Mouse (Mus musculus): ENCODE data around the gene Smyd4. TPM values are rescaled to one million over a fixed set of nuclear protein-coding genes. Genes with fewer than 3 reads are reported as not detected.

Smyd4 gene
- total RNA-seq (2021) = 1 to 10 TPM; 5.7 to 6.4 TPM
- 3.2 and 3.9 TPM in 2 replicates for polyA plus RNA-seq (2012; rRNA removed)
- long read RNA-seq, partial matches to known transcripts = 0 of 6 reads
- long read RNA-seq, other reads (novel, unspliced or antisense) = 2 of 6 reads

GRCm38 (mm10) chr11:75348199-75348889 lies at the start of gene Smyd4, which contains the start of gene Rpa1:
Gene Smyd4 (plus strand): TSS chr11:75348433.
Gene Rpa1 (minus strand): TSS chr11:75348324.
- H3K27me3 ChIP-seq (ENCODE audit: control insufficient read depth, insufficient read depth, low read length) = no peaks in the 10 kb centered on the region
- under 1% methylated on average over 56 of the region's 56 CpGs for WGBS
- TF ChIP-seq EP300 (IDR thresholded peaks at IDR 0.05; ENCODE audit: insufficient read depth, low read depth, low read length) = no peak
- TF ChIP-seq CTCF (IDR thresholded peaks at IDR 0.05) = no peak; the same call in 1 of the 2 replicates
- peak; percentile 67 for TF ChIP-seq POLR2A (IDR thresholded peaks at IDR 0.05; ENCODE audit: insufficient read depth, low read depth, low read length)
- peak within 1 kb of the TSS; percentile 90 for H3K4me3 ChIP-seq
- no peaks in the 10 kb centered on the region for H3K36me3 ChIP-seq (ENCODE audit: control insufficient read depth, insufficient read depth, low read length)
- intact Hi-C loops (cut with DNase I) = no loop called here
- peaks cover 2% of the 10 kb centered on the region for H3K4me1 ChIP-seq (ENCODE audit: control insufficient read depth, insufficient read depth, low read length)
- H3K79me2 ChIP-seq (replicated peaks; ENCODE audit: control insufficient read depth, insufficient read depth, low read length) = no peaks in the 10 kb centered on the region; the same call in 1 of the 2 replicates
- peak within 1 kb of the TSS; percentile 89 for H3K27ac ChIP-seq
- peak within 1 kb of the TSS; percentile 80 for H3K9ac ChIP-seq (ENCODE audit: low read depth, low read length)
- peak; percentile 94 to 98 for DNase-seq

GRCm38 (mm10) chr11:75298491-75298890 lies 49.7 kb upstream of the Smyd4 start:
- no peak overlapping the region for H3K9ac ChIP-seq (ENCODE audit: low read depth, low read length)
- H3K4me3 ChIP-seq = no peak overlapping the region
- no peaks in the 10 kb centered on the region for H3K79me2 ChIP-seq (replicated peaks; ENCODE audit: control insufficient read depth, insufficient read depth, low read length)
- 40% methylated on average over 11 of the region's 11 CpGs for WGBS
- H3K27ac ChIP-seq = no peak overlapping the region
- H3K4me1 ChIP-seq (ENCODE audit: control insufficient read depth, insufficient read depth, low read length) = peaks cover 2% of the 10 kb centered on the region; the same call in 1 of the 2 replicates
- no peaks in the 10 kb centered on the region for H3K27me3 ChIP-seq (ENCODE audit: control insufficient read depth, insufficient read depth, low read length)
- H3K36me3 ChIP-seq (ENCODE audit: control insufficient read depth, insufficient read depth, low read length) = no peaks in the 10 kb centered on the region; the same call in 1 of the 2 replicates
- TF ChIP-seq CTCF (IDR thresholded peaks at IDR 0.05) (no peak), POLR2A (IDR thresholded peaks at IDR 0.05; ENCODE audit: insufficient read depth, low read depth, low read length) (no peak), EP300 (IDR thresholded peaks at IDR 0.05; ENCODE audit: insufficient read depth, low read depth, low read length) (no peak)
- no peak for DNase-seq
- intact Hi-C loops (cut with DNase I) = no loop called here

GRCm38 (mm10) chr11:75299786-75300185 lies 48.4 kb upstream of the Smyd4 start:
- WGBS = 88% methylated on average over 10 of the region's 10 CpGs
- H3K79me2 ChIP-seq (replicated peaks; ENCODE audit: control insufficient read depth, insufficient read depth, low read length) = no peaks in the 10 kb centered on the region
- no peak for DNase-seq
- no peak overlapping the region for H3K27ac ChIP-seq
- H3K4me1 ChIP-seq (ENCODE audit: control insufficient read depth, insufficient read depth, low read length) = no peaks in the 10 kb centered on the region; the same call in 1 of the 2 replicates
- H3K27me3 ChIP-seq (ENCODE audit: control insufficient read depth, insufficient read depth, low read length) = no peaks in the 10 kb centered on the region
- no peak overlapping the region for H3K9ac ChIP-seq (ENCODE audit: low read depth, low read length)
- TF ChIP-seq EP300 (IDR thresholded peaks at IDR 0.05; ENCODE audit: insufficient read depth, low read depth, low read length) (no peak), CTCF (IDR thresholded peaks at IDR 0.05) (no peak), POLR2A (IDR thresholded peaks at IDR 0.05; ENCODE audit: insufficient read depth, low read depth, low read length) (no peak)
- intact Hi-C loops (cut with DNase I) = no loop called here
- H3K4me3 ChIP-seq = no peak overlapping the region
- H3K36me3 ChIP-seq (ENCODE audit: control insufficient read depth, insufficient read depth, low read length) = no peaks in the 10 kb centered on the region; the same call in 1 of the 2 replicates

GRCm38 (mm10) chr11:75300954-75301353 lies 47.3 kb upstream of the Smyd4 start:
- Histone ChIP-seq H3K4me3 (no peak overlapping the region), H3K4me1 (ENCODE audit: control insufficient read depth, insufficient read depth, low read length) (no peaks in the 10 kb centered on the region; the same call in 1 of the 2 replicates), H3K79me2 (replicated peaks; ENCODE audit: control insufficient read depth, insufficient read depth, low read length) (no peaks in the 10 kb centered on the region), H3K9ac (ENCODE audit: low read depth, low read length) (no peak overlapping the region), H3K27me3 (ENCODE audit: control insufficient read depth, insufficient read depth, low read length) (no peaks in the 10 kb centered on the region), H3K36me3 (ENCODE audit: control insufficient read depth, insufficient read depth, low read length) (no peaks in the 10 kb centered on the region; the same call in 1 of the 2 replicates), H3K27ac (no peak overlapping the region)
- TF ChIP-seq CTCF (IDR thresholded peaks at IDR 0.05) = no peak
- no peak for TF ChIP-seq EP300 (IDR thresholded peaks at IDR 0.05; ENCODE audit: insufficient read depth, low read depth, low read length)
- no peak for TF ChIP-seq POLR2A (IDR thresholded peaks at IDR 0.05; ENCODE audit: insufficient read depth, low read depth, low read length)
- no peak for DNase-seq
- intact Hi-C loops (cut with DNase I) = no loop called here
- WGBS = 48% methylated on average over 9 of the region's 9 CpGs

GRCm38 (mm10) chr11:75304797-75305196 lies 43.4 kb upstream of the Smyd4 start:
- 84% methylated on average over 9 of the region's 9 CpGs for whole genome bisulfite sequencing
- Histone ChIP-seq H3K27ac (no peak overlapping the region), H3K4me1 (ENCODE audit: control insufficient read depth, insufficient read depth, low read length) (no peaks in the 10 kb centered on the region), H3K4me3 (no peak overlapping the region), H3K9ac (ENCODE audit: low read depth, low read length) (no peak overlapping the region), H3K36me3 (ENCODE audit: control insufficient read depth, insufficient read depth, low read length) (no peaks in the 10 kb centered on the region), H3K27me3 (ENCODE audit: control insufficient read depth, insufficient read depth, low read length) (no peaks in the 10 kb centered on the region), H3K79me2 (replicated peaks; ENCODE audit: control insufficient read depth, insufficient read depth, low read length) (no peaks in the 10 kb centered on the region)
- TF ChIP-seq EP300 (IDR thresholded peaks at IDR 0.05; ENCODE audit: insufficient read depth, low read depth, low read length) = no peak
- TF ChIP-seq CTCF (IDR thresholded peaks at IDR 0.05) = no peak
- TF ChIP-seq POLR2A (IDR thresholded peaks at IDR 0.05; ENCODE audit: insufficient read depth, low read depth, low read length) = no peak
- DNase-seq = no peak
- intact Hi-C loops (cut with DNase I) = no loop called here

GRCm38 (mm10) chr11:75308650-75309049 lies 39.6 kb upstream of the Smyd4 start:
- no peaks in the 10 kb centered on the region for H3K4me1 ChIP-seq (ENCODE audit: control insufficient read depth, insufficient read depth, low read length)
- no peaks in the 10 kb centered on the region for H3K79me2 ChIP-seq (replicated peaks; ENCODE audit: control insufficient read depth, insufficient read depth, low read length)
- no peak overlapping the region for H3K4me3 ChIP-seq
- intact Hi-C loops (cut with DNase I) = no loop called here
- H3K27ac ChIP-seq = no peak overlapping the region
- H3K36me3 ChIP-seq (ENCODE audit: control insufficient read depth, insufficient read depth, low read length) = no peaks in the 10 kb centered on the region
- TF ChIP-seq EP300 (IDR thresholded peaks at IDR 0.05; ENCODE audit: insufficient read depth, low read depth, low read length) (no peak), CTCF (IDR thresholded peaks at IDR 0.05) (no peak), POLR2A (IDR thresholded peaks at IDR 0.05; ENCODE audit: insufficient read depth, low read depth, low read length) (no peak)
- no peak for DNase-seq
- no peaks in the 10 kb centered on the region for H3K27me3 ChIP-seq (ENCODE audit: control insufficient read depth, insufficient read depth, low read length)
- H3K9ac ChIP-seq (ENCODE audit: low read depth, low read length) = no peak overlapping the region
- WGBS = 71% methylated on average over 4 of the region's 4 CpGs
